Mouse (Mus musculus): ENCODE measurements around the gene Gm2696.
A peak's percentile ranks its signal among the peaks of the same experiment; 100 is the strongest.

The Gm2696 gene

GRCm38 (mm10) chr10:77847538-77847937 lies 33.1 kb downstream of the Gm2696 start:
- DNase-seq, result no peak

GRCm38 (mm10) chr10:77852559-77852958 lies 38.1 kb downstream of the Gm2696 start, which contains the start of gene Gm10318:
Gm10318 (plus strand) TSS chr10:77852859.
- no peak for DNase-seq

GRCm38 (mm10) chr10:77861675-77862074 lies 47.2 kb downstream of the Gm2696 start, which contains the start of gene Gm3285:
Gm3285 (plus strand) TSS chr10:77861975.
- no peak for DNase-seq

GRCm38 (mm10) chr10:77864067-77864761 lies 49.7 kb downstream of the Gm2696 start:
- no peak for DNase-seq

GRCm38 (mm10) chr10:77864762-77865143 lies 50.3 kb downstream of the Gm2696 start:
- DNase-seq, result peak; percentile 26 to 32

GRCm38 (mm10) chr10:77867546-77867945 lies 53.1 kb downstream of the Gm2696 start:
- DNase-seq, result no peak

GRCm38 (mm10) chr10:77869651-77870050 lies 55.2 kb downstream of the Gm2696 start:
- DNase-seq, result no peak

GRCm38 (mm10) chr10:77878985-77879384 lies 64.5 kb downstream of the Gm2696 start:
- DNase-seq, result peak; percentile 50 to 52

GRCm38 (mm10) chr10:77880305-77880704 lies 65.8 kb downstream of the Gm2696 start:
- no peak for DNase-seq

GRCm38 (mm10) chr10:77882553-77882952 lies 68.1 kb downstream of the Gm2696 start:
- DNase-seq, result no peak
